Mouse (Mus musculus) brown adipose tissue, adult 24 weeks (tissue): ENCODE results near the gene Zfp839. TPM values are rescaled to one million over a fixed set of nuclear protein-coding genes. Genes with fewer than 3 reads are reported as not detected.
A peak's percentile ranks its signal among the peaks of the same experiment; 100 is the strongest.
"Not testable (repeated sequence)": the region's sequence is repeated elsewhere in the genome, so short reads cannot be mapped to it uniquely, and the experiment has no call there.

ENCODE experiments used
- H3K27ac ChIP-seq: fragments of 200-500 bp; replicated peaks from 2 replicates; pipeline ENCODE4 v1.5.1; 2012; ENCODE audit warnings: low read depth, mild to moderate bottlenecking, low read length
- H3K4me1 ChIP-seq: fragments of 200-500 bp; 2 replicates; pipeline ENCODE4 v1.6.1; 2012; ENCODE audit warnings: low read length, mixed read lengths; ENCODE audit not compliant: control insufficient read depth, insufficient read depth, insufficient read length
- H3K4me3 ChIP-seq: fragments of 200-500 bp; 2 replicates; pipeline ENCODE4 v1.5.1; 2012; ENCODE audit warnings: low read depth, mild to moderate bottlenecking, low read length, moderate library complexity; ENCODE audit not compliant: insufficient read depth
- polyA plus RNA-seq: library from polyadenylated mRNA; stranded (reverse); fragments of >200 nt; gene quantifications from 2 replicates; pipeline ENCODE4 v1.2.4, GENCODE M21; 2012; ENCODE audit not compliant: missing spikeins, insufficient read depth, insufficient read length

Zfp839 gene
- polyA plus RNA-seq, 1 experiment = 3.8 TPM

GRCm38 (mm10) chr12:110851414-110851813 lies 1.4 kb downstream of the Zfp839 start:
- no peak overlapping the region for H3K27ac ChIP-seq
- peaks cover 6% of the 10 kb centered on the region for H3K4me1 ChIP-seq
- H3K4me3 ChIP-seq = peak overlapping the region; percentile 89

DNA sequence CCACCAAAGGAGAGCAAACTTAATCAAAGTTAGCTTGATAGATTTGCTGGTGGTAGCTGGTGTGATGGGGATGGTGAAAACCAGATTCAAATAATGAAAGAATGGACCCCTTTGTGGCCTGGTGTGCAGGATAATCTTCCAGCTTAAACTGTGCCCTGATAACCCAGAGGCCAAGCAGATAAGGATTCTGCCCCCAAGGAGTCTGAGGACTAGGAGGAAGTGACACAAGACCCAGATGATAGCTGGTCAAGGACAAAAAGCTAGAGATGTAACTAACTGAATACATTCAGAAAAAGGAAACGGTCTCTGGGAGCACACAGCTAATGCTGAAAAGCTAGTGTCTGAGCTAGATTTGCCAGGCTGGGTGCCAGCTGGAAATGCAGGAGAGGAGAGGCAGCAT lies 1.9 kb downstream of the Zfp839 start:
- H3K4me3 ChIP-seq = no peak overlapping the region
- peaks cover 6% of the 10 kb centered on the region for H3K4me1 ChIP-seq
- H3K27ac ChIP-seq = no peak overlapping the region

DNA sequence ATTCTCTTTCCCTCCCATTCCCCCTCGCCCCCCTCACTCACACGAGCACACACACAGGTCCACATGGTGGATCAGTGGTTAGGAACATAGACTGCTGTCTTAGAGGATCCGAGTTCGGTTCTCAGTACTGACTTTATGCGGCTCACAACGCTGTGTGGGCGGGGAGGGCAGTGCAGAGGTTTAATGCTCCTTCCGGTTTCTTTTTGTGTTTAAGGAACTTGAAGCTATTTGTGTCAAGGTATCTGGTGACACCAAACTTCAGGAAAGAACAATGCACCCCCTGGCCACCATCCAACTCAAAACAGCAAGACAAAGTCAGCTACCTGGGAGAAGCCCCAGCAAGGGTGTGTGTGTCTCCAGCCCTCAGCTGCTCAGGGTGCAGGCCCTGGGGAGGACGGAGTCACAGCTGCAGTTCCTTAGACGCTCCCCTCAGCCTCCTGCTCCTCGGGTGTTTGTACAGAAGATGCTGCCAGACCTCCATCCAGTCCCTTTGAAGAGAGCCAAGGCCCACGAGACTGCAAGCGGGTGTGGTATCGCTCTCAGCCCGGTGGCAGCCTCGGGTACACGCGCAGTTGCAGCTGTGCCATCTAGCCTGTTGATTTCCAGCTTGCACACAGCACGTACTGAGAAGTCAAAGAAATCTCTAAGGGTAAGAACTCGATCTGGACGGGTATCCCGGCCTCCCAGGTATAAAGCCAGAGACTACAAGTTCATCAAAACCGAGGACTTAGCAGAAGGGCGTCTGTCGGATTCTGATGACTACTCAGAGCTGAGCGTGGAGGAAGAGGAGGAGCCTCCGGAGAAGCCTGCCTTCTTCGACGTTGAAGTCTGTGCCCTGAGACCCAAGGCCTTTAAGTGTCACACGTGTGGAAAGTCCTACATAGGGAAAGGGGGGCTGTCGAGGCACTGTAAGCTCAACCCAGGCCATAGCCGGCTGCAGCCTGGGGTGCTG lies 5.0 kb downstream of the Zfp839 start:
- H3K4me1 ChIP-seq = peaks cover 6% of the 10 kb centered on the region
- no peak overlapping the region for H3K27ac ChIP-seq
- 0 out of 2 replicates have a peak overlapping the region, but pooled peaks have one; percentile 3 for H3K4me3 ChIP-seq

DNA sequence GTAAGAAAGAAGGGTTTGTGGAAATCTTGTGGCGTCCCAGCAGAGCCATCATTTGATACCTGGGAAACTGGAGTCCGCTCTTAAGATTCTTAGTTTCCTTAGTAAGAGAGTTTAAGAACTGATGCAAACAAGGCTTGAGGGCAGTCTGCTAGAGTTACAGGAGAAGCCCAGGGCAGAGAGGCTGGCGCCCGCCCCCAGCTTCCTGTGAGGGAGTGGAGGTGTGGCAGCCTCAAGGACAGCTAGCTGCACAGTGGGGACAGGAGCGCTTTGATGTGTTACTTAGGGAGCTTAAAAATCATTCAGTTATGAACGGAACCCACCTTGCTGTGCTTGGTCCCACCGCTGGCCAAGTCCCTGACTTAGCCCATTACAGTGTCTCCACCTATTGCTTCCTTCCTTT lies 7.1 kb downstream of the Zfp839 start:
- no peak overlapping the region for H3K27ac ChIP-seq
- H3K4me3 ChIP-seq = no peak overlapping the region
- no peaks in the 10 kb centered on the region for H3K4me1 ChIP-seq

- not testable (repeated sequence) for H3K27ac ChIP-seq, H3K4me1 ChIP-seq, H3K4me3 ChIP-seq
These were observed 8.6 kb downstream of the Zfp839 start for GRCm38 (mm10) chr12:110858681-110859080.

DNA sequence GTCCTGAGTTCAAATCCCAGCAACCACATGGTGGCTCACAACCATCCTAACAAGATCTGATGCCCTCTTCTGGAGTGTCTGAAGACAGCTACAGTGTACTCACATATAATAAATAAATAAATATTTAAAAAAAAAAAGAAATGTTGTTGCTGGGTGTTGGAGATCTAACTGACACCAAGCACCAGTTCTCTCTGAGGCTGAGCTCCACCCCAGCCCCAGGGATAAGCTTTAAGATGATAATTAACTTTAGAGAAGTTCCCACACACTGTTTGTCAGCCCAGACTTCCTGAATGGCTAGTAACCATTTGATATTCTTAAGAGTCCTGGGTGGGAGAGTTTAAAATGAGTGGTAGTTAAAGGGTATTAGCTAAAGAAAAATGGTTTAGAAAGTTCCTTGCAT lies 10.2 kb downstream of the Zfp839 start:
- Histone ChIP-seq H3K4me3 (no peak overlapping the region), H3K27ac (no peak overlapping the region)

DNA sequence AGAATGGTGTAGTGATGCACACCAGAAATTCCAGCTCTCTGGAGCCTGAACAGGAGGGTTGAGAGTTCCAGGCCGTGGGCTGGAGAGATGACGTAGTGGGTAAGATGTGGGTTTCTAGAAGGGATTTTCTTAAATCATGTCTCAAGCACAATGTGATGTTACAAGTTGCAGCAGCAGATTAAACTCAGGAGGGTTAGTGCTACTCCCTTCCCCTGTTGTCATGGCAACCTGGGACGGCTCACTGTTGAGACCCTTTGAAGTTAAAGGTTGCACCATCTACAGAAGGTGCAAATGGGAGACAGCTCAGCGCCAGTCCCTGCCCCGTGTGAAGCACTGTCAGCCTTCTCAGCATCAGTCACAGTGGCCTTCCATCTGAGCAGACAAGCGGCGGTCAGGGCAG lies 11.2 kb downstream of the Zfp839 start:
- no peak overlapping the region for H3K4me3 ChIP-seq
- no peak overlapping the region for H3K27ac ChIP-seq
- H3K4me1 ChIP-seq = no peaks in the 10 kb centered on the region

More for the DNA sequence above, 10.2 kb downstream of the Zfp839 start:
- no peaks in the 10 kb centered on the region for H3K4me1 ChIP-seq

- H3K4me3 ChIP-seq = no peak overlapping the region
- H3K4me1 ChIP-seq = no peaks in the 10 kb centered on the region
- no peak overlapping the region for H3K27ac ChIP-seq
These were observed 14.0 kb downstream of the Zfp839 start for GRCm38 (mm10) chr12:110864008-110864407.

GRCm38 (mm10) chr12:110865571-110865970 lies 15.5 kb downstream of the Zfp839 start:
- H3K27ac ChIP-seq = no peak overlapping the region
- no peak overlapping the region for H3K4me3 ChIP-seq
- H3K4me1 ChIP-seq = no peaks in the 10 kb centered on the region

- Histone ChIP-seq H3K4me1 (no peaks in the 10 kb centered on the region), H3K27ac (no peak overlapping the region), H3K4me3 (no peak overlapping the region)
These were observed 15.9 kb downstream of the Zfp839 start for GRCm38 (mm10) chr12:110865989-110866388.

DNA sequence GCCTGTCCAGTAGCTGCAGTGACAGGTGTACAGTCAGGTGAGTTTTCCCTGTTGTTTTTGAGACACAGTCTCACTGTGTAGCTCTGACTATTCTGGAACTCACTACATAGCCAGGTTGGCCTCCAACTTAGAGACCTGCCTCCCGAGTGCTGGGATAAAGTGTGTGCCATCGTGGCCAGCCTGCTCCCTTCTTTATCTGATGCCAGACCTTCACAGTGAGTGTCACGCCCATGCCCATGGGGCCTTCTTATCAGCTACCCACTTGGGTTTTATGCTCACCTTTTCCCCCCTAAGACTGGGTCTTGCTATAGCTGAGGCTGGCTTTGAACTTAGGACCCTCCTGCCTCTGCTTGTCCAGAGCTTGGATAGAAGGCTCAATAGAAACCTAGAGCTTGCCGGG lies 20.1 kb downstream of the Zfp839 start:
- Histone ChIP-seq H3K27ac (no peak overlapping the region), H3K4me1 (no peaks in the 10 kb centered on the region), H3K4me3 (no peak overlapping the region)

DNA sequence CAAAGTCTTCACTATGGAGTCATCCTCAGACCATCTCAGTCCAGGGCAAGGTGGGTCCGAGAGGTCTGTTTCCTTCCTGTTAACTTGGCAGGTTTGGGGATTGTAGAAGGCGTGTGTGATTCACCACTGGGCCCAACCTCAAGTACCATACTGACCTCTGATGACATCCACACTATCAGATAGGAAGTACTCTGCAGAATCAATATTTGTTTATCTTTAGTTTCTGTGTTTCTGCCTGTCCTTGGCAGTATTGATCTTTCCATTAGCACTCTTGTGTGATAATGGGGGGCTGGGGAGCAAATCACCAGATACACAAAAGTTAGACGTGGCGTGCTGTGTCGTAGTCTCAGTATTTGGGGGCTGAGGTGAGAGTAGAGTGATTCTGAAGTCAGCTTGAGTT lies 21.2 kb downstream of the Zfp839 start:
- Histone ChIP-seq H3K4me1 (no peaks in the 10 kb centered on the region), H3K27ac (no peak overlapping the region)

GRCm38 (mm10) chr12:110875351-110875750 lies 25.3 kb downstream of the Zfp839 start:
- Histone ChIP-seq H3K4me3 (no peak overlapping the region), H3K27ac (no peak overlapping the region), H3K4me1 (no peaks in the 10 kb centered on the region)

More for the DNA sequence above, 21.2 kb downstream of the Zfp839 start:
- H3K4me3 ChIP-seq = no peak overlapping the region

DNA sequence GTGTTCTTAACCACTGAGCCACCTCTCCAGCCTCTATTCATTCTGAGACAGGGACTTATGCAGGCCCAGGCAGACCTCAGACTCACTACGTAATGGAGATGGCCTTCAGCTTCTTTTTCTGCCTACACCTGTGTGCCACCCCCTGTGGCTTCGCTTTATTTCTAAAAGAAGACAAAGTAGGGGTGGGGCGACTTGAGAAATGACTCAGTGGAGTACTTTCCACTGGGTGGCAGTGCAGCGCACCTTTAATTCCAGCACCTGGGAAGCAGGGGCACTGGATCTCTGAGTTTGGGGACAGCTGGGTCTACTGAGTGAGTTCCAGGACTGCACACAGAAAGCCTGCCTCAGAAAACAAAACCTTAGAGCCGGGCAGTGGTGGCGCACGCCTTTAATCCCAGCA lies 32.2 kb downstream of the Zfp839 start:
- Histone ChIP-seq H3K27ac (no peak overlapping the region), H3K4me3 (no peak overlapping the region), H3K4me1 (no peaks in the 10 kb centered on the region)

DNA sequence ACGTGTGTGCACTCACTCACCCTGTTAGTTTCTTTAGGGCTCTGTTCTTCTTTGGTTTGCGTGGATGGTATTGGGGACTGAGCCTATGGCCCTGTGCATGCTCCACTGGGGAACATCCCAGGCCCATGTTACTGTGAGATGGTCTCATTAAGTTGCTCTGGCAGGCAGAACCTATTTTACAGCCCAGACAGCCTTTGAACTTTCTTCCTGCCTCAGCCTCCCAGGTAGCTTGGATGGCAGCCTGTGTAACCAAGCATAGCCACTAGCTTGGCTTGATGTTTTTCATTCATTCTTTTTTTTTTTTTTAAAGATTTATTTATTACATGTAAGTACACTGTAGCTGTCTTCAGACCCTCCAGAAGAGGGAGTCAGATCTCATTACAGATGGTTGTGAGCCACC lies 35.2 kb downstream of the Zfp839 start:
- H3K4me3 ChIP-seq = no peak overlapping the region
- peaks cover 3% of the 10 kb centered on the region; the same call in 1 of the 2 replicates for H3K4me1 ChIP-seq
- no peak overlapping the region for H3K27ac ChIP-seq

DNA sequence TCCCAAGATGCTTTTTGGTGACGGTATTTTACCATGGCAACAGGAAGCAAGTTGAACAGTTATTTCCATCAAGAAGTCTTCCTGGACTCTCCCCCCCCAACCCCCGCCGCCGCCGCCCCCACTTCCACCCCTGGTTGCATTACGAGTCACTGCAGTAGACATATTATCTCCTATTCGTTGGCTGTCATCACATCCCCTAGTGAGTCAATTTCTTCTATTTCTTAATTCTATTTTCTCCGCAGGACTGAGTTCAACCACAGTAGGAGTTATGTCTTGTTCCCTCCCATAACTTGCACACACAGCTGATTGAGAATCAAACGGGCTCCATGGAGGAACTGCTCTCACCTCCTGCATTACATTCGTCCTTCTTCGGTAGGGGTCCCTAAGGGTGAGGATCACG lies 38.1 kb downstream of the Zfp839 start:
- H3K27ac ChIP-seq = no peak overlapping the region
- peak overlapping the region; percentile 76 for H3K4me3 ChIP-seq
- H3K4me1 ChIP-seq = peaks cover 5% of the 10 kb centered on the region; the same call in 1 of the 2 replicates
